Mouse (Mus musculus): ENCODE measurements around the gene Efna3. TPM values are rescaled to one million over a fixed set of nuclear protein-coding genes. Genes with fewer than 3 reads are reported as not detected.

Efna3 gene
- polyA plus RNA-seq, 1 experiment from 2014 or later: 7.1 TPM

- Histone ChIP-seq H3K4me2 (ENCODE audit: low read depth, low read length) (peak overlapping the region; percentile 77), H3K27ac (ENCODE audit: low read length) (peak overlapping the region; percentile 88)
Observed at GRCm38 (mm10) chr3:89314340-89314739, 8.4 kb downstream of the Efna3 start.

GRCm38 (mm10) chr3:89308089-89308488, 14.7 kb downstream of the Efna3 start:
- H3K9me3 ChIP-seq (ENCODE audit: control insufficient read depth, low read length): no peaks in the 10 kb centered on the region
- WGBS: 2% methylated on average over 9 of the region's 9 CpGs
- ATAC-seq (ENCODE audit: low read depth): peak; percentile 80

More at GRCm38 (mm10) chr3:89314340-89314739, 8.4 kb downstream of the Efna3 start:
- H3K4me3 ChIP-seq (ENCODE audit: low read length): peak overlapping the region; percentile 49
- peaks cover 19% of the 10 kb centered on the region for H3K4me1 ChIP-seq (replicated peaks; ENCODE audit: control insufficient read depth, insufficient read depth, low read length)
- H3K9ac ChIP-seq (ENCODE audit: low read length): no peak overlapping the region; the same call in 1 of the 2 replicates
- no peaks in the 10 kb centered on the region for H3K9me3 ChIP-seq (ENCODE audit: control insufficient read depth, low read length)
- WGBS: 32% methylated on average over 5 of the region's 5 CpGs
- peaks cover 16% of the 10 kb centered on the region for H3K27me3 ChIP-seq (ENCODE audit: control insufficient read depth, insufficient read depth, low read depth, low read length)
- peak; percentile 71 for ATAC-seq (ENCODE audit: low read depth)
- no peaks in the 10 kb centered on the region for H3K36me3 ChIP-seq (ENCODE audit: control insufficient read depth, insufficient read depth, low read length)

DNA sequence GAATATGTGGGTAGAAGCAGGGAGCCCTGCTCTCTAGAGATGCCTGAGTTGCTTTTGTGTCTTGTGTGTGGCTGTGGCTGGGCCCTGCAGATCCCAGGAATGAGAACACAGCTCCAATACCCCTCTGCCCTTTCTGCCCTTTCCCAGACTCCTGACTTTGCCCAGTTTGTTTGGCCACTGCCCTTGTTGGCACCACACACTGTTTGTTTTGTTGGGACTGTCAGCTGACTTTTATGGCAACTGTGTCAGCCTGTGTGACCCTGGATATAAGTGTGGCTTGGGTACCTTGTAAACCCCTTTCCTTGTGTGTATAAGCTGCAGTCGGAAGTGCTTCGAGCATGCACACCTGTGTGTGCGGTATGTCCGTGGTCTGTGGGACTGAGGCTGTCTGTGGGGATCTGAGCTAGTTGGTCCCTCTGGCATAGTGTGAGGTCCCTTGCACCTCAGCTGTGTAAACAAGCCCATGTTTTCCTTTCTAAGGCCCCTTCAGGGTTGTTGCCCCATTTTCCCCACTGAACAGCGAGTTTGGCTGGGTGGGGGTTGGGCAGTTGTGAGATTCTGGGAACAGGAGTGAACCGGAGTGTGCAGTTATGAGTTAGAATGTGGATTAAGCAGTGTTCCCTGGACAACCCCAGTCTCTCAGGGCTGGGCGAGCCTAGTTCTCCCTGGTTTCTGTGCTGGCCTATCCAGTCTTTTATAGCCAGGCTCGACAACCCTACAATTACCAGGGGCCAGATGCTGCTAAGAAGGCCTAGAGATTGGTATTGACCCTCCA, 17.0 kb downstream of the Efna3 start:
- H3K27ac ChIP-seq (ENCODE audit: low read length): no peak overlapping the region; the same call in 1 of the 2 replicates
- WGBS: 42% methylated on average over 8 of the region's 8 CpGs
- no peaks in the 10 kb centered on the region; the same call in 1 of the 2 replicates for H3K4me1 ChIP-seq (replicated peaks; ENCODE audit: control insufficient read depth, insufficient read depth, low read length)
- H3K36me3 ChIP-seq (ENCODE audit: control insufficient read depth, insufficient read depth, low read length): no peaks in the 10 kb centered on the region
- no peaks in the 10 kb centered on the region for H3K27me3 ChIP-seq (ENCODE audit: control insufficient read depth, insufficient read depth, low read depth, low read length)
- peak; percentile 39 for ATAC-seq (ENCODE audit: low read depth)
- no peak overlapping the region for H3K4me3 ChIP-seq (ENCODE audit: low read length)
- no peak overlapping the region for H3K9ac ChIP-seq (ENCODE audit: low read length)
- no peak overlapping the region for H3K4me2 ChIP-seq (ENCODE audit: low read depth, low read length)
- H3K9me3 ChIP-seq (ENCODE audit: control insufficient read depth, low read length): no peaks in the 10 kb centered on the region

More at GRCm38 (mm10) chr3:89308089-89308488, 14.7 kb downstream of the Efna3 start:
- Histone ChIP-seq H3K4me2 (ENCODE audit: low read depth, low read length) (no peak overlapping the region), H3K36me3 (ENCODE audit: control insufficient read depth, insufficient read depth, low read length) (no peaks in the 10 kb centered on the region), H3K27me3 (ENCODE audit: control insufficient read depth, insufficient read depth, low read depth, low read length) (no peaks in the 10 kb centered on the region), H3K27ac (ENCODE audit: low read length) (no peak overlapping the region), H3K9ac (ENCODE audit: low read length) (peak overlapping the region; percentile 45), H3K4me3 (ENCODE audit: low read length) (no peak overlapping the region), H3K4me1 (replicated peaks; ENCODE audit: control insufficient read depth, insufficient read depth, low read length) (no peaks in the 10 kb centered on the region; the same call in 1 of the 2 replicates)

DNA sequence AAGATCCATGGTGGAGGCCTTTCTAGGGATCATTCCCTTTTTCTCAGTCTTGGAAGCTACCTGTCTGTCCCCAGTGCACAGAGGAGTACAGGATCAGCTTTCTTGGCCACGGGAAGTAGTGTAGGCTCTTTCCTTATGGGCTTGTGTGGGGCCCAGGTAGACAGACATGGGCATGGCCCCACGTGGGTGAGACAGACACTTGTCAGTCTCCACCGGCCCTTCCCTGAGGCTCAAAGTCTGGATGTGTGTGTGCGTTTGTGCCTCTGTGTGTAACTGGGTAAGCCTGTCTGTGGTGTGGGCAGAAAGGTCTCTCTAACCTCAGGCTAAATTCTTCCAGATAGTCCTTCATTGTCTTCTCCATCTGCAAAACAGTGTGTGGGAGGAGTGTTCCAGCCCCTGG, 17.7 kb downstream of the Efna3 start:
- 51% methylated on average over 4 of the region's 4 CpGs for WGBS
- no peak for ATAC-seq (ENCODE audit: low read depth)

GRCm38 (mm10) chr3:89304440-89304839, 18.3 kb downstream of the Efna3 start:
- Histone ChIP-seq H3K27ac (ENCODE audit: low read length) (no peak overlapping the region), H3K4me3 (ENCODE audit: low read length) (no peak overlapping the region), H3K4me2 (ENCODE audit: low read depth, low read length) (no peak overlapping the region), H3K36me3 (ENCODE audit: control insufficient read depth, insufficient read depth, low read length) (no peaks in the 10 kb centered on the region), H3K4me1 (replicated peaks; ENCODE audit: control insufficient read depth, insufficient read depth, low read length) (peaks cover 1% of the 10 kb centered on the region; the same call in 1 of the 2 replicates), H3K27me3 (ENCODE audit: control insufficient read depth, insufficient read depth, low read depth, low read length) (no peaks in the 10 kb centered on the region), H3K9ac (ENCODE audit: low read length) (no peak overlapping the region), H3K9me3 (ENCODE audit: control insufficient read depth, low read length) (no peaks in the 10 kb centered on the region)
- 41% methylated on average over 6 of the region's 6 CpGs for WGBS
- peak; percentile 43; the same call in 1 of the 2 replicates for ATAC-seq (ENCODE audit: low read depth)

More for the DNA sequence above, 17.7 kb downstream of the Efna3 start:
- H3K27ac ChIP-seq (ENCODE audit: low read length): no peak overlapping the region; the same call in 1 of the 2 replicates
- H3K4me3 ChIP-seq (ENCODE audit: low read length): no peak overlapping the region
- no peaks in the 10 kb centered on the region for H3K9me3 ChIP-seq (ENCODE audit: control insufficient read depth, low read length)
- no peak overlapping the region for H3K9ac ChIP-seq (ENCODE audit: low read length)
- H3K4me2 ChIP-seq (ENCODE audit: low read depth, low read length): no peak overlapping the region
- H3K27me3 ChIP-seq (ENCODE audit: control insufficient read depth, insufficient read depth, low read depth, low read length): no peaks in the 10 kb centered on the region
- no peaks in the 10 kb centered on the region; the same call in 1 of the 2 replicates for H3K4me1 ChIP-seq (replicated peaks; ENCODE audit: control insufficient read depth, insufficient read depth, low read length)
- H3K36me3 ChIP-seq (ENCODE audit: control insufficient read depth, insufficient read depth, low read length): no peaks in the 10 kb centered on the region

GRCm38 (mm10) chr3:89300514-89300913, 22.3 kb downstream of the Efna3 start:
- Histone ChIP-seq H3K27ac (ENCODE audit: low read length) (no peak overlapping the region), H3K4me2 (ENCODE audit: low read depth, low read length) (no peak overlapping the region), H3K4me1 (replicated peaks; ENCODE audit: control insufficient read depth, insufficient read depth, low read length) (peaks cover 4% of the 10 kb centered on the region; the same call in 1 of the 2 replicates), H3K9me3 (ENCODE audit: control insufficient read depth, low read length) (no peaks in the 10 kb centered on the region), H3K27me3 (ENCODE audit: control insufficient read depth, insufficient read depth, low read depth, low read length) (no peaks in the 10 kb centered on the region), H3K36me3 (ENCODE audit: control insufficient read depth, insufficient read depth, low read length) (no peaks in the 10 kb centered on the region), H3K9ac (ENCODE audit: low read length) (no peak overlapping the region), H3K4me3 (ENCODE audit: low read length) (no peak overlapping the region)
- no peak for ATAC-seq (ENCODE audit: low read depth)
- WGBS: 57% methylated on average over 2 of the region's 2 CpGs

DNA sequence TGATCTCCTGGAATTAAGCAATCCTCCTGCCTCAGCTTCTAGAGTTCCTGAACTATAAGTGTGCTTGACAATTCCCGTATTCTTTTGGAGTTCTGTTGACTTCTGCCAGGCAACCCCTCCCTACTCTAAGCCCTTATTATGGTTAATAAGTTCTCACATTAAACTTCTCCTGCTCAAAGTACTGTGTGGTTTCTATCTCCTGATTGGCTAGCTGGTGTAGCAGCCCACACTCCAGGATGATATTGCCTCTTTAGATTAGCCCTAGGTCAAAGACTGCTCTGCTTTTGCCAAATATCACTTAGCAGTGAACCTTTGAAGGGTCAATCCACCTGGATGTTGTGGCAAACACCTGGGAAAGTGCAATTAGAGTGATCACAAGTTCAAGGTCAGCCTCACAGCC, 22.7 kb downstream of the Efna3 start:
- WGBS: 26% methylated on average over 1 of the region's 1 CpGs
- Histone ChIP-seq H3K4me2 (ENCODE audit: low read depth, low read length) (peak overlapping the region; percentile 46), H3K27ac (ENCODE audit: low read length) (no peak overlapping the region), H3K27me3 (ENCODE audit: control insufficient read depth, insufficient read depth, low read depth, low read length) (no peaks in the 10 kb centered on the region), H3K4me3 (ENCODE audit: low read length) (peak overlapping the region; percentile 33), H3K4me1 (replicated peaks; ENCODE audit: control insufficient read depth, insufficient read depth, low read length) (peaks cover 4% of the 10 kb centered on the region; the same call in 1 of the 2 replicates), H3K9ac (ENCODE audit: low read length) (peak overlapping the region; percentile 46; the same call in 1 of the 2 replicates), H3K9me3 (ENCODE audit: control insufficient read depth, low read length) (no peaks in the 10 kb centered on the region), H3K36me3 (ENCODE audit: control insufficient read depth, insufficient read depth, low read length) (no peaks in the 10 kb centered on the region)
- ATAC-seq (ENCODE audit: low read depth): peak; percentile 53

GRCm38 (mm10) chr3:89299499-89299898, 23.3 kb downstream of the Efna3 start:
- peak overlapping the region; percentile 33 for H3K4me3 ChIP-seq (ENCODE audit: low read length)
- H3K27me3 ChIP-seq (ENCODE audit: control insufficient read depth, insufficient read depth, low read depth, low read length): no peaks in the 10 kb centered on the region
- peak; percentile 50; the same call in 1 of the 2 replicates for ATAC-seq (ENCODE audit: low read depth)
- H3K27ac ChIP-seq (ENCODE audit: low read length): no peak overlapping the region
- peak overlapping the region; percentile 46 for H3K4me2 ChIP-seq (ENCODE audit: low read depth, low read length)
- H3K9ac ChIP-seq (ENCODE audit: low read length): peak overlapping the region; percentile 46
- WGBS: 5% methylated on average over 14 of the region's 14 CpGs
- no peaks in the 10 kb centered on the region for H3K9me3 ChIP-seq (ENCODE audit: control insufficient read depth, low read length)
- H3K36me3 ChIP-seq (ENCODE audit: control insufficient read depth, insufficient read depth, low read length): no peaks in the 10 kb centered on the region
- H3K4me1 ChIP-seq (replicated peaks; ENCODE audit: control insufficient read depth, insufficient read depth, low read length): peaks cover 4% of the 10 kb centered on the region; the same call in 1 of the 2 replicates

- ATAC-seq (ENCODE audit: low read depth): no peak
- no peak overlapping the region for H3K4me3 ChIP-seq (ENCODE audit: low read length)
- no peaks in the 10 kb centered on the region for H3K9me3 ChIP-seq (ENCODE audit: control insufficient read depth, low read length)
- WGBS: 72% methylated on average over 6 of the region's 6 CpGs
- no peak overlapping the region for H3K27ac ChIP-seq (ENCODE audit: low read length)
- H3K4me2 ChIP-seq (ENCODE audit: low read depth, low read length): no peak overlapping the region
- H3K4me1 ChIP-seq (replicated peaks; ENCODE audit: control insufficient read depth, insufficient read depth, low read length): peaks cover 4% of the 10 kb centered on the region; the same call in 1 of the 2 replicates
- H3K36me3 ChIP-seq (ENCODE audit: control insufficient read depth, insufficient read depth, low read length): no peaks in the 10 kb centered on the region
- H3K27me3 ChIP-seq (ENCODE audit: control insufficient read depth, insufficient read depth, low read depth, low read length): no peaks in the 10 kb centered on the region
- no peak overlapping the region for H3K9ac ChIP-seq (ENCODE audit: low read length)
Observed at GRCm38 (mm10) chr3:89298908-89299307, 23.9 kb downstream of the Efna3 start.

Measured in lung, embryonic 16.5 days (tissue).